Mouse (Mus musculus): ENCODE results near the gene Kcnj8. TPM values are rescaled to one million over a fixed set of nuclear protein-coding genes. Genes with fewer than 3 reads are reported as not detected.
A peak's percentile ranks its signal among the peaks of the same experiment; 100 is the strongest.

The Kcnj8 gene
- polyA plus RNA-seq, 1 experiment from 2014 or later, result 14.8 TPM

DNA sequence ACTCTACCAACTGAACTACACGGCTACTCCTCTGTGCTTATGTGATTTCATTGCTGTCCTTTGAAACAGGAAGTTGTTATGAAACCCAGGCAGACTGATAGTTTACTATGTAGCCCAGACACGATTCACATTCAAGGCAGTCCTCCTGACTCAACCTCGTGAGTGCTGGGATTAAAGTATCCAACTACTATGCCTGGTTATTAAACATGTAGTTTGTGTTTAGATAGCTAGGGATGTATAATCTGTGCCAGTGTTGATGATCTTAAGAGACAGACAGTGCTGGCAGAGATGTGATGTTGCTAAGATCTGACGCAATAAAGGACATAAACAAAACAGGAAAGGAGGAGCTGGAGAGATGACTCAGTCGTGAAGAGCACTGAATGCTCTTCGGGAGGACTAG is 1.5 kb upstream of the Kcnj8 start:
- peaks cover 18% of the 10 kb centered on the region for H3K27me3 ChIP-seq (replicated peaks; ENCODE audit: control insufficient read depth, insufficient read depth, low read length)
- H3K9ac ChIP-seq (ENCODE audit: low read depth, low read length), result no peak overlapping the region
- no peaks in the 10 kb centered on the region for H3K36me3 ChIP-seq (ENCODE audit: control insufficient read depth, insufficient read depth, low read length)
- H3K4me3 ChIP-seq (ENCODE audit: low read length), result no peak overlapping the region
- H3K4me2 ChIP-seq (ENCODE audit: low read length), result no peak overlapping the region
- ATAC-seq, result no peak
- peaks cover 18% of the 10 kb centered on the region for H3K4me1 ChIP-seq (ENCODE audit: control insufficient read depth, insufficient read depth, low read depth, low read length)
- no peaks in the 10 kb centered on the region for H3K9me3 ChIP-seq (ENCODE audit: control insufficient read depth, low read length)
- 66% methylated on average over 6 of the region's 6 CpGs for WGBS
- no peak overlapping the region for H3K27ac ChIP-seq (ENCODE audit: low read depth, low read length)

DNA sequence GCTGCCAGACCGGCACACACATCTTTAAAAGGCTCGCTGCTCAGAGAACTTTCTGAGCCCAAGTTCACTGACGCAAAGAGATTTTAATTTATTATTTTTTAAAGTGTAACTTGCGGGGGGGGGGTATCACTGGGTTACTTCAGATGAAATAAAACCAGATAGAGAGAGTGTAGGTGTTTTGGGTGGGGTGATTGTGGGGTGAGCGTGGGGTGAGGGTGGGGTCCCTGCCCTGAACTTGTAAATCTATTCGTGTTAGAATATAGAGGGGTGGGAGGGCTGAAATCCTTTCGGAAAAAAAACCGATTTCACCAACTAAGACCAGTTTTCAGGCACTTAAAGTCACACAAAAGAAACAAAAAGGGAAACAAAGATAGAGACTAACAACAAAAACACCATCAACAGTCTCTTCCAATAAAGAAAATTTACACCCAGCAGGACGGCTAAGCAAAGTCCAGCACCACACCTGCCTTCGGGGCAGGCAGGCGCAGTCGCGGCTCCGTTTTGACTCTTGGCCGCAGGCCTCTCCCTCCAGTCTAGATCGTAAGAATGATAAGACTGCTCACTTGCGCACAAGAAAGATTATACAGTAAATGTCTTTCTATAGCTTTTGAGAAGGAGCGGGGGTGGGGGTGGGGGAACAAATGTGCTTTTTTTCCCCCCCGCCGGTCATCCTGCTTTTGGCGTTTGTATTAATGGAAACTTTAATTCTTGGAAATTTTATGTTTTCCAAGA is 381 bp upstream of the Kcnj8 start:
- H3K27me3 ChIP-seq (replicated peaks; ENCODE audit: control insufficient read depth, insufficient read depth, low read length), result peaks cover 18% of the 10 kb centered on the region
- no peak for ATAC-seq
- peaks cover 18% of the 10 kb centered on the region for H3K4me1 ChIP-seq (ENCODE audit: control insufficient read depth, insufficient read depth, low read depth, low read length)
- peak overlapping the region; percentile 99 for H3K4me2 ChIP-seq (ENCODE audit: low read length)
- no peaks in the 10 kb centered on the region for H3K36me3 ChIP-seq (ENCODE audit: control insufficient read depth, insufficient read depth, low read length)
- H3K27ac ChIP-seq (ENCODE audit: low read depth, low read length), result no peak overlapping the region
- no peaks in the 10 kb centered on the region for H3K9me3 ChIP-seq (ENCODE audit: control insufficient read depth, low read length)
- H3K4me3 ChIP-seq (ENCODE audit: low read length), result peak overlapping the region; percentile 52
- H3K9ac ChIP-seq (ENCODE audit: low read depth, low read length), result peak overlapping the region; percentile 66
- 6% methylated on average over 21 of the region's 21 CpGs for WGBS

DNA sequence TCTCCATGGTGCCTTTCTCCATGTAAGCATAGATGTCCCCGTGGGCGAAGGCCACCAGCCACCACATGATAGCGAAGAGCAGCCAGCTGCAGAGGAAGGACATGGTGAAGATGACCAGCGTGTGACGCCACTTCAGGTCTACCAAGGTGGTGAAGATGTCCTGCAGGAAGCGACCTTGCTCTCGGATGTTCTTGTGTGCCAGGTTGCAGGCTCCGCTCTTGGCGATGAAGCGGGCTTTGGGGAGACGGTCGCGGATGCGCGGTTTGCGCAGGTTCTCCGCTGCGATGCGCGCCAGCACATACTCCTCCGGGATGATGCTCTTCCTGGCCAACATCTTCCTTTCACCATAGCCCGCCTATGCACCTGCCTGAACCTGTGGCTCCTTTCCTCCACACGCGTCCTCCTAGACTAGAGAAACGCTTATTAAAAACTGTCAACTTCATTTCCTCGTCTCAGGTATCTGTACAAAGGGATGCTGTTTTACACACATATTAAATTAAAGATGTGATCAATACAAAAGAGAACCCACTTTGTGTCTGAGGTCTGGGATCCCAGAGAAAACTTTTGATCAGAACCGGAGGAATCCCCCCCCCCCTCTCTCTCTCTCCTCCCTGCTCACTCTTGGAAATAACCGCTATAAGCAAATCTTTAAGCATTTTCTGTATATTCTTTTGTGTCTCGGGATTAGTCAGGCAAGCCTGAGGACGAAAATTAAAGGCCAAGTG is 1.2 kb downstream of the Kcnj8 start:
- Histone ChIP-seq H3K4me2 (ENCODE audit: low read length) (peak overlapping the region; percentile 99), H3K4me1 (ENCODE audit: control insufficient read depth, insufficient read depth, low read depth, low read length) (peaks cover 18% of the 10 kb centered on the region), H3K4me3 (ENCODE audit: low read length) (peak overlapping the region; percentile 52), H3K36me3 (ENCODE audit: control insufficient read depth, insufficient read depth, low read length) (no peaks in the 10 kb centered on the region), H3K27me3 (replicated peaks; ENCODE audit: control insufficient read depth, insufficient read depth, low read length) (peaks cover 18% of the 10 kb centered on the region), H3K9ac (ENCODE audit: low read depth, low read length) (no peak overlapping the region), H3K9me3 (ENCODE audit: control insufficient read depth, low read length) (no peaks in the 10 kb centered on the region), H3K27ac (ENCODE audit: low read depth, low read length) (no peak overlapping the region)
- WGBS, result 5% methylated on average over 30 of the region's 30 CpGs
- ATAC-seq, result no peak

DNA sequence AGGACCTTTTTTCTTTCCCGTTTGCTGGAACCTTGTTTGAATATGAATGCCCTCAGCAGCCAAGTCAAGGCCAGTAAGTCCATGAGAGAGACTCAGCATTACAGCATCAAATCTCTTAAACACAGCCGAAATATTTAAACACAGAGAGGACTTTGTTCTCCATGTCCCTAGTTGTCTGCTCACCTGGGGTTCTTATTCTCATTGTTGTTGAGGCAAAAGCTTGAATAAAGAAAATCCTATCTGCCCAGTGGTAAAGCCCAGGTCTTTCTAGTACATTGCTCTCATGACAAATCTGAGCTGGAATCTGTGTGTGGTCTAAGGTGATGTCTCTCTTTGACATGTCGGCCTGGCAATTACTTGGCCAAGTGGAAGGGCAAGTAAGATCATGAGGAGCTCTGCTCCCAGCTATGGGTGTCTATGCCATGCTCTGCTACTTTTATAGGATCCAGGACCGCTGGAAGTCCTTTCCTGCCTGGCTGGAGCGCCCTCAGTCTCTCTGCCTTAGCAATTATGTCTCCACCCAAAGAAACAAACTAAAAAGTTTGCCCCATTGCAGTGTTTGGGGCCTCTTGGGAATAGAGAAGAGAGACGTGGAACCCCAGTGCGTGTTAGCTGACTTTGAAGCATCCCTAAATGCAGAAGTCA is 2.6 kb downstream of the Kcnj8 start:
- H3K4me3 ChIP-seq (ENCODE audit: low read length), result no peak overlapping the region
- peaks cover 18% of the 10 kb centered on the region for H3K4me1 ChIP-seq (ENCODE audit: control insufficient read depth, insufficient read depth, low read depth, low read length)
- no peak overlapping the region for H3K9ac ChIP-seq (ENCODE audit: low read depth, low read length)
- no peak overlapping the region for H3K4me2 ChIP-seq (ENCODE audit: low read length)
- 41% methylated on average over 7 of the region's 7 CpGs for WGBS
- H3K27me3 ChIP-seq (replicated peaks; ENCODE audit: control insufficient read depth, insufficient read depth, low read length), result peaks cover 18% of the 10 kb centered on the region
- no peaks in the 10 kb centered on the region for H3K36me3 ChIP-seq (ENCODE audit: control insufficient read depth, insufficient read depth, low read length)
- ATAC-seq, result no peak
- H3K27ac ChIP-seq (ENCODE audit: low read depth, low read length), result no peak overlapping the region
- no peaks in the 10 kb centered on the region for H3K9me3 ChIP-seq (ENCODE audit: control insufficient read depth, low read length)

DNA sequence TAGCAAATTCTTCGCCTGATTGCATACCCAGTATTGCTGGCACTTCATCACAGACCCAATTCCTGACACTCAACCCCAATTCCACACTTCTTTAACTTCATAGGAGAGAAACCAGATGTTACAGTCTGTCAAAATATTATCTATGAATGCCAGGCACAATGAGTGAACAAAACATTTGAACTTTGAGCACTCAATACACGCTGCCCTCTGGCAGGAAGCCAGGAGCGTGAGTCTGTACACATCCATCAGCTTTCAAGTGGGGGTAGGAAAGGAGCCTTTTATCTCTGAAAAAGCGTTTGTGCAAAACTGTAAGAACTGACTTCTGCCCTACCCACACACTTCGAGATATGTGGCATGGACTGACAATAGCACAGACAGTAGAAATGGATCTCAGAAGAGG is 4.0 kb downstream of the Kcnj8 start:
- 43% methylated on average over 5 of the region's 5 CpGs for WGBS
- ATAC-seq, result no peak
- no peak overlapping the region for H3K27ac ChIP-seq (ENCODE audit: low read depth, low read length)
- H3K9ac ChIP-seq (ENCODE audit: low read depth, low read length), result no peak overlapping the region
- peaks cover 18% of the 10 kb centered on the region for H3K4me1 ChIP-seq (ENCODE audit: control insufficient read depth, insufficient read depth, low read depth, low read length)
- H3K27me3 ChIP-seq (replicated peaks; ENCODE audit: control insufficient read depth, insufficient read depth, low read length), result peaks cover 15% of the 10 kb centered on the region
- no peak overlapping the region for H3K4me2 ChIP-seq (ENCODE audit: low read length)
- H3K9me3 ChIP-seq (ENCODE audit: control insufficient read depth, low read length), result no peaks in the 10 kb centered on the region
- H3K36me3 ChIP-seq (ENCODE audit: control insufficient read depth, insufficient read depth, low read length), result no peaks in the 10 kb centered on the region
- H3K4me3 ChIP-seq (ENCODE audit: low read length), result no peak overlapping the region

DNA sequence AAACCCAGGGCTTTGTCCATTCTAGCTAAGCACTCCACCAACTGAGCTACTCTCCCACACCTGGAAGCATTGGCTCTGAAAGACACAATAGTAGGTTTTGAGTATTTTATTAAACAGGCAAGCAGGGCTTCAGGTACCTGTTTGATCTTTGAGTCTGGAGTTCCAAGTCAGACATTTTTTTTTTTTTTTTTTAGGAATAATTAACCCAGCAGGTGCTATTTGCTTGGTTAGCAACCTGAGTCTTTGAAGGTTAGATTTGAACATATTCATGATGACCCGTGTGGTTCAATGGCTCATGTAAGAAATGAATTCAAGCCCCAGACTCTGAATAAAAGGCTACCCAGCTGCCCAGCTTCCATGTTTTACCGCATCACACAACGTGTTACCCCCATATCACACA is 6.7 kb downstream of the Kcnj8 start:
- Histone ChIP-seq H3K27ac (ENCODE audit: low read depth, low read length) (no peak overlapping the region), H3K9me3 (ENCODE audit: control insufficient read depth, low read length) (no peaks in the 10 kb centered on the region), H3K4me2 (ENCODE audit: low read length) (no peak overlapping the region), H3K27me3 (replicated peaks; ENCODE audit: control insufficient read depth, insufficient read depth, low read length) (peaks cover 9% of the 10 kb centered on the region), H3K4me1 (ENCODE audit: control insufficient read depth, insufficient read depth, low read depth, low read length) (no peaks in the 10 kb centered on the region), H3K36me3 (ENCODE audit: control insufficient read depth, insufficient read depth, low read length) (no peaks in the 10 kb centered on the region), H3K9ac (ENCODE audit: low read depth, low read length) (no peak overlapping the region), H3K4me3 (ENCODE audit: low read length) (no peak overlapping the region)
- no peak for ATAC-seq
- whole genome bisulfite sequencing, result 98% methylated on average over 3 of the region's 3 CpGs

DNA sequence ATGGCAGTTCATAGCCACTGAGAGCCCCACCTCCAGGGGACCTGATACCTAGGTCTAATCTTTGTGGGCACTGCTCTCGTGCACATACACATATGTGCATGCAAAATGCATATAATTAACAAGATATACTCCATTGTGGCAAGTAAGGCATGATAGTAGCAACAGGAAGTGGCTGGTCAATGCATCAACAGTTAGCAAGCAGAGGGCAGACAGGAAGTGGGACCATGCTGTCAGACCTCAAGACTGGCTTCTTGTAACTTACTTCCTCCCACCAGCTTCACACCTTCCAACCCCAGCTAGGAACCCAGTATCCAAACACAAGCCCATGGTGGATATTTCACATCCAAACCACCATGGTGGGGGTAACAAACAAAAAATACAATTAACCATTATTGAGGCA is 10.3 kb downstream of the Kcnj8 start:
- Histone ChIP-seq H3K4me3 (ENCODE audit: low read length) (no peak overlapping the region), H3K27me3 (replicated peaks; ENCODE audit: control insufficient read depth, insufficient read depth, low read length) (no peaks in the 10 kb centered on the region), H3K9ac (ENCODE audit: low read depth, low read length) (no peak overlapping the region), H3K27ac (ENCODE audit: low read depth, low read length) (no peak overlapping the region), H3K4me2 (ENCODE audit: low read length) (no peak overlapping the region), H3K36me3 (ENCODE audit: control insufficient read depth, insufficient read depth, low read length) (no peaks in the 10 kb centered on the region), H3K4me1 (ENCODE audit: control insufficient read depth, insufficient read depth, low read depth, low read length) (no peaks in the 10 kb centered on the region), H3K9me3 (ENCODE audit: control insufficient read depth, low read length) (no peaks in the 10 kb centered on the region)
- ATAC-seq, result no peak
- 69% methylated on average over 1 of the region's 1 CpGs for WGBS

DNA sequence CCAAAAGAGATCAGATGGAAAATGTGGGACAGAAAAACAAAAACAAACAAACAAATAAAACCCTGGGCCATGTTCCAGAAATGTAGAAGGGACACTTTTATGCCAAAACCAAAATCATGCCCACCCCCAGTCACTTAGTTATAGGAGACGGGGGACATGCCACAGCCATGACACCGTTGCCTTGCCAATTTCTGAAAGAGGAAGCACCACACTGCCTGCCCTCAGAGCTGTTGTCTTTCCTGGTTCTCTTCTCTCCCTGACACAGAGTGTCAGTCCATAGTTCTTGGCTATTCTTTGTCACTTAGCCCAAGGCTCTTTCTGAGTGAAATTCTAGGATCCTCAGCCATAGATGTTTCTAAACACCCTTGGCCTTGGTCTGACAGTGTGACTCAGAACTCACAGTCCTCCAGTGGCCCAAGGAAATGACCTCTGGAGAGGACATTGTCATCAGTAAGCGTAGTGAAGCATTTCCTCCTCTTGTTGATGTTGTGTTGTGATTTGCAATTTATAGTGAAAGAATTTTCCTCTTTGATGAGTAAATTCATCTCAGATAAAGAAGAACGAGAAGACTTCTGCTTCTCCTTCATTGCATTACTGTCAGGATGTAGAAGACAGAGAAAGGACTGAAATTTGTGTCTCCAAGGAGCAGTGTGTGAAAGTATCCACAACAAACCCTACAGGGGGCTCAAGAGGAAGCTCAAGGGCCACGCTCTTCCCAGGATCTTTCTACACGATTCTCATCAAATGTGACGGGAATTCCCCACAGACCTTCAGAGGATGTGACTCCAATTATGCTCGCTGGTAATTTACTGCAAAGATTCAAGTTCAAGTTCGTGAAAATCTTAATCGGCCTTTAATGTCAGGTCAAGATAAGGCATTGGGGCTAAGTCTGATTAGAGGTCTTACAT is 12.4 kb downstream of the Kcnj8 start:
- Histone ChIP-seq H3K9me3 (ENCODE audit: control insufficient read depth, low read length) (no peaks in the 10 kb centered on the region), H3K4me2 (ENCODE audit: low read length) (no peak overlapping the region), H3K27me3 (replicated peaks; ENCODE audit: control insufficient read depth, insufficient read depth, low read length) (no peaks in the 10 kb centered on the region), H3K27ac (ENCODE audit: low read depth, low read length) (no peak overlapping the region), H3K36me3 (ENCODE audit: control insufficient read depth, insufficient read depth, low read length) (no peaks in the 10 kb centered on the region), H3K4me1 (ENCODE audit: control insufficient read depth, insufficient read depth, low read depth, low read length) (no peaks in the 10 kb centered on the region), H3K4me3 (ENCODE audit: low read length) (no peak overlapping the region), H3K9ac (ENCODE audit: low read depth, low read length) (no peak overlapping the region)
- WGBS, result 82% methylated on average over 10 of the region's 10 CpGs
- no peak for ATAC-seq

Data from hindbrain, embryonic 16.5 days (tissue).